Mouse (Mus musculus): Measurements from ENCODE around the gene Pigr. TPM values are rescaled to one million over a fixed set of nuclear protein-coding genes. Genes with fewer than 3 reads are reported as not detected.
A peak's percentile ranks its signal among the peaks of the same experiment; 100 is the strongest.

The Pigr gene
- total RNA-seq, 2 experiments from 2014 or later: 0.08 TPM; not detected in 1

DNA sequence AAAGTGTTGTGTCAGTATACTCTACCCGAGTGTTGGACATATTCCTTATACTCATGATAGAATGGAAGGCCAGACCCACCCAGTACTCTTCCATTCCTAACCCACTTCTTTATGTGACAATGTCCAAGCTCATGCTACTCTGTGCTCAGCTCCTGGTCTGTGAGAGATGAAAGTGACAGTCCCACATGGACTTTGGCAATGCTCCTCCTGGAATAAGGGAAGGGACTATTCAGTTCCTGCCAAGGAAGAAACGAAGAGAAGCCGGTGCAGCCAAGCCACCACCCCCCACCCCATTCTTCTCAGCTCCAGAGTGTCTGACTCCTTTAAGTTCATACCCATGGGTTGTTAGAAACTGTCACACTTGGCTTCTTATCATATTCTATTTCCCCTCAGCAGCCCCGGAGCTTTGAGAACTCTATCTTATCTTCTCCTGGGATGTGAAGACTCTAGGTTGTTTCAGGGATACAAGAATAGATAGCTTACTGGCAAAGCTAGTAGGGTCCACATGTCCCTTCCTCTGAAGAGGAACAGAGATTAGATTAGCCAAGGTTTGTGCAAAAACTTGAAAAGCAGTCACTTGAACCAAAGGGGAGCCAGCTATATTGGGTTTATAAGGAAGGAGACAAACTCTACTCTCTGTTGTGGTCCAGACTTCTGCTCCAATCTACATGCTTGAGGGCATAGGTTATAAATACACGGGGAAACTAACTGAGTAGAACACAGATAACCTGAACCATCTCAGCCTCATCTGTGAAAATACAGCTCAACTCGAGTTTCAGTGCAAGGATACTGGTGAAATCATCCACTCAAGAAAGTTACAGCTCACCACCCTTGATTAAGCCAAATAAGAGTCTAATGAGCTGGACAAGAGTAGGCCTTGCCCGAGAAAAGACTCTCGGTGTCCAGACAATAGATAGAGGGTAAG lies 3.7 kb downstream of the Pigr start:
- no peak for DNase-seq (ENCODE audit: low spot score in 2 of 2)

DNA sequence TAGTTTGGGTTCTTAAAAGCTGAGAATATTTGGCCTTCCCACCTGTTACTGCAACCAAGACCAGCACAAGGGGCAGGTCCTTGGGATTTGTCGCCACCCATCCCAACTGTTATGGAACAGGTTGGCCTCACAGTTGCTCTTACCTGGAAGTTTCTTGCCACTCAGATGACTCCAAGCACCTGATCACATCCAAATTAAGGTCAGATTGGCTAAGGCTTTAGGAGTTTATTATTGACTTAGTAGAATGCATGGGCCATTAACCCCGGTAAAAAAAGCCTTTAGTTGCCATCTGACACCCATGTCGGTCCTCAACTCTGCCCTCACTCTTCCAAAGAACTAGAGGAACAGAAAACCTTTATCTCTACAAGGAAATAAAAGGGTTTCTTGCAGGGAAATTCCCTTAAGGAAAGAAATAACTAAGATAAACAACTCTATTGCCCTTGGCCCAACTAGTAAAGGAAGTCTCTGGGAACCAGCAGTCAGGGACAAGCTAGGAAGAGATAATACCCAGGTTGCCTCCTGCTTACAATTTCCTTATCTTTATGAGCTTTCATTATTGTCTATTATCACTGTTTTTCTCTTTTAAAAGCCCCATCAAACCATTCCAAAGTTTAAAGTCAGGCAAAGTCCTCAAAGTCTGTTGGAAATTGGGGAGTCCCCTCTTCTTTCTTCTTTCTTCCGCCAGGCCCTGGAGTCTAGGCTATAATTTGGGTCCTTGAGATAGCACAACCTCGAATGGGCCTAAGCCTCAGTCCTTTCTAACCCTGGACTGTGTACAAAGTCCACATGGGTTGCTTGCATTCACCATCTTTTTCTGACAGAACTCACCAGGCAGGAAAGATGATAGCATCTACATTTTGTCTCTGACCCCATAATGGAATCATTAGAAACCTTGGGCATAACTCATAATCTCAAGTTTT lies 6.0 kb downstream of the Pigr start:
- DNase-seq (ENCODE audit: low spot score in 2 of 2): no peak

DNA sequence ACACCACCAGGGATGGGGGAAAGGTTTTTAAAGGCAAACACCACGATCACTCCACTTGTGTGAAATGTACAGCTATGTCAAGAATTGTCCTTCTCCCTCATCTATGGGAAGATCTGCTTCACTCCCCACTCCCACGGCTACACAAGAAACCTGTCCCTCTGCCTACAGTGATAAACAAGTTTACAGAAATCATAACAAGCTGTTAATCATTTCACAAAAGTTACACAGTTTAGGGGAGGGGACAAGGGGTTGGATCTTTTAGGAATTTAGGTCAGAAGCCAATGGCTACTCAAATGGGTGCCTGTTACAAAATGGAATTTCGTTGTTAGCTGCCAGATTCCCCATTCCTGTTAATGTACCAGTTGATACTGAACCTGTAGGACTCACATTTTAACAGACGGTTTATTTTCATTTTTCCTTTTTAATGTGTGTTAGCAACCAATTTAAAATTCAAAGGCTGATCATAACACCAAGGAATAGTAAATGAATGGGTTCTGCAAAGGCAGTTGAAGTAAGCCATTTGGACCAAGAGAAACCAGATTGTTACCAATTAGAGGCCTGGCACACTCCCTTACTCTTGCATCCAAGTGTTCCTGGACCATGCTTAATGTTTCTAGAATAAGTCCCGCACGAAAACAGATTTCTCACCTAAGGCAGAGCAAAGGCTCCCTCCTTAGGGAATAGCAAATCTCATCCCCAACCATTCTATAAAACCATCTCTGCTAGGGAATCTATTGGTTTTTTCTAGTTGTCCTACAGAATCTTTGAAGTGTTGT lies 8.9 kb downstream of the Pigr start:
- no peak for DNase-seq (ENCODE audit: low spot score in 2 of 2)

DNA sequence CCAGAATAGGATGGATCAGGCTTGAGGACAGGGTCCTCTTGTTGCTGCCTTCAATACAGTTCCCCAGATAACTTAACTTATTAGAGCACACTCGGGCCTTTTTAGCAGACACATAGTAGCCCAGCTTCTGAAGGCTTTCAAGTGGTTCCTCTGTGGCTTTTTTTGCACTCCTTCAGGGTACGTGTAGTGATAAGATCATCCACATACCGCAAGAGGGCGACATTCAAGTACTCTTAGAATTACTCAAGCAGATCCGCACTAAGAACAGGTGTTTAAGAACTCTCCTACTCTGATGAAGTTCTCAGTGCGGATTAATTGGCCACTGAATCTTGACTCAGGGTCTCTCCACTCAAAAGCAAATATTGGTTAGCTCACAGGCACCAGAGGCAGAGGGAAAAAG lies 11.8 kb downstream of the Pigr start:
- no peak for DNase-seq (ENCODE audit: low spot score in 2 of 2)

DNA sequence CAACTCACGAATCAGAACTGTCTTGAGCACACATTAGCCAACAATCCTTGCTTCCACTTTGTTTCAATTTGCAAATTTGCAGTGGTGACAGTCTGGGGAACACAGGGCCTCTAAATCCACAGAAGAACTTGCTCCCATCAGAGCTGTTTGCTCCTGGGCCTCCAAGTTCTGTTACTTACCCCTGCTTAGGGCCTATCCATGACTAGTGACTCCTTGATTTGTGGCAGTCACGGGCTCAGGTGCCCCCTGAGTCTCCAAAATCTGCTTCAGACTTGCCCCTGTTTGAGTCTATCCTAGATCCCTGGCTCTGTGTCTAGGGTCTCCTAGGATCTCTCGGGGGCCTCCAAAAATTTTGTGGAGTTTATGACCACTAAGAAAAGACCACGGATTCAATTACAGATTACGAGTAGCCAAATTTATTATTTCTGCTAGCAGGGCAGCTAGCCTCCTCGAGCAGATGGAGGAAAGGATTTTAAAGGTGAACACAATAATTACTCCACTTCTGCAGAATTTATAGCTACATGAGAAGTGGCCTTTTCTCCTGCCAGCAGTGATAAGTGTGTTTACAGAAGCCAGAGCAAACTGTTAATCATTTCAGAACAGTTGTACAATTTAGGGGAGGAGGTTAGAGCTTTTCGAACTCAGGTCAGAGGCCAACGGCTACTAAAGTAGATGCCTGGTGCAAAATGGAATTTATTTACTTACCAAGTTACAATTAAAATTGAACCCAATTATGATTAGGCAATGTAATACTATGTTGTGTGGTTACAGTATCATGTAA lies 14.3 kb downstream of the Pigr start:
- no peak for DNase-seq (ENCODE audit: low spot score in 2 of 2)

DNA sequence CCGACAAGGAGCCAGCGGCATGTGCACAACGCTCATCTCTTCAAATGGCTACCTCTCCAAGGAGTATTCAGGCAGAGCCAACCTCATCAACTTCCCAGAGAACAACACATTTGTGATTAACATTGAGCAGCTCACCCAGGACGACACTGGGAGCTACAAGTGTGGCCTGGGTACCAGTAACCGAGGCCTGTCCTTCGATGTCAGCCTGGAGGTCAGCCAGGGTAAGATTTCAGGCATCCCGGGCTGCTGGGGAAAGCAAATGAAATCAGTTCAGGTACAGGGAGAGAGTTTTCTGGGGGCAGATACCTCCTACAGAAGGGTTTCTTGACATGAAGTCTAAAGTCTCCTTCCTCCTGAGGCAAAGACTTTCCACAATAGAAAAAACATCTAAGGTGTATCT lies 15.1 kb downstream of the Pigr start:
- DNase-seq (ENCODE audit: low spot score in 2 of 2): no peak

DNA sequence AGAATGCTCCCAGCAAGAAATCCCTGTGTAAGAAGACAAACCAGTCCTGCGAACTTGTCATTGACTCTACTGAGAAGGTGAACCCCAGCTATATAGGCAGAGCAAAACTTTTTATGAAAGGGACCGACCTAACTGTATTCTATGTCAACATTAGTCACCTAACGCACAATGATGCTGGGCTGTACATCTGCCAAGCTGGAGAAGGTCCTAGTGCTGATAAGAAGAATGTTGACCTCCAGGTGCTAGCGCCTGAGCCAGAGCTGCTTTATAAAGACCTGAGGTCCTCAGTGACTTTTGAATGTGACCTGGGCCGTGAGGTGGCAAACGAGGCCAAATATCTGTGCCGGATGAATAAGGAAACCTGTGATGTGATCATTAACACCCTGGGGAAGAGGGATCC lies 18.0 kb downstream of the Pigr start:
- DNase-seq (ENCODE audit: low spot score in 2 of 2): no peak

DNA sequence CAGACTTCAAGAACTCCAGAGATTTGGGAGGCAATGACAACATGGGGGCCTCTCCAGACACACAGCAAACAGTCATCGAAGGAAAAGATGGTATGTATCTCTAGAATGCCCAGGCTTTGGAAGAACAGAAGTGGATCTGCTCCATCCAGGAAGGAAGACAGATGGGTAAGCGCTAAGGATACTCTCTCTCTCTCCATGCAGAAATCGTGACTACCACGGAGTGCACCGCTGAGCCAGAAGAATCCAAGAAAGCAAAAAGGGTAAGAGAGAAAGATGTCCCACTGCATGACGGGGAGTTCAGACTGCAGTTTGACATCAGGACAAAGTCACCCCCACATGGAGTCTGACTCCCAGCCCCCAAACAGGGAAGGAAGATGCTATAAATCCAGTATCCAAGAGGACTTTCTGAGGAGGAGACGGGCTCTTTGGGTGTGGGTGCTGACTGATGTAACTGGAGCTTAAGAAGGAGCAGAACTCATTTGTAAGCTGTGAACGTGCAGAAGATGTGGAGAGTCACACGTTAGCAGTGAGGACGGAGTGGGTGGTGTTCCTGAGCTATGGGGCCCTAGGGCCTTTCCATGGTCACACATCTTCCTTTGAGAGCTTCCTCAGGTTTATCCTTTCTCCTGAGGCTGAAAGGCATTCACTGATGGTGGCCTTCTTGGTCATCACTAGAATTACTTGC lies 23.2 kb downstream of the Pigr start:
- DNase-seq (ENCODE audit: low spot score in 2 of 2): no peak

DNA sequence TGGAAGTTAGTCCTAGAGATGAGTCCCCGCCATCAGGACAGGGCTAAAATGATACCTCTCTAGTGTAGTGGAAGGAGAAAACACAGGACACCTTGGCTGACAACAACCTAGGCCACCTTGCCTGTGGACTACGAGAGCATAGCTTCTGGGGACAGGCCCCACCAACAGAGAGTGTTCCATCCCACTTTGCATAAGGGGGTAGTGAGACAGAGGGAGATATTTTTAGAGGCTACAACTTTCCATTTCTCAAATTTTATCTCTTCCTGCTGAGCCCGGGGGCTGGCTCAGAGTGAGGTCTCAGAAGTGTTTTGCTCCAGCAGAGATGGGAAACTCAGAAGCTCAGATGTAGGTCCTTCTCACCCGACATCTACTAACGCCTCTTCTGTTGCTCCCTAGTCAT lies 23.9 kb downstream of the Pigr start:
- no peak for DNase-seq (ENCODE audit: low spot score in 2 of 2)

DNA sequence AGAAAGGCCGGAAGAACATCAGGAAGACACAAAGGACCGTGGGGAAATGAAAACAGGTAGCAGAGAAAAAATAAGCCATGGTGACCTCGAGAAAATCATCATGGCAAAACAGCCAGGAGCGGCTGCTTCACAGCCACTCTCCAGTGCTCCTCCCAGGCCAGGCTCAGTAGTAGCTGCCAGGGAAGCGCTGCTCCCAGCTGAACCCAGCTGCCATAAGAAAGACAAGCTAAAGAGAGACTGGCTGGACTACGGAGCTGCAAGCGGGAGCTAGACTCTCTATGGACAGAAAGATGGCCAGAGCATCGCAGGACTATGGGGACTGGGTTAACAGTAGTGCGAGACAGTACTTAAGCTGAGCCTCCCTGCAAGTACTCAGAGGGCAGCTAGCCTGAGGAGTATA lies 28.3 kb downstream of the Pigr start:
- no peak for DNase-seq (ENCODE audit: low spot score in 2 of 2)

DNA sequence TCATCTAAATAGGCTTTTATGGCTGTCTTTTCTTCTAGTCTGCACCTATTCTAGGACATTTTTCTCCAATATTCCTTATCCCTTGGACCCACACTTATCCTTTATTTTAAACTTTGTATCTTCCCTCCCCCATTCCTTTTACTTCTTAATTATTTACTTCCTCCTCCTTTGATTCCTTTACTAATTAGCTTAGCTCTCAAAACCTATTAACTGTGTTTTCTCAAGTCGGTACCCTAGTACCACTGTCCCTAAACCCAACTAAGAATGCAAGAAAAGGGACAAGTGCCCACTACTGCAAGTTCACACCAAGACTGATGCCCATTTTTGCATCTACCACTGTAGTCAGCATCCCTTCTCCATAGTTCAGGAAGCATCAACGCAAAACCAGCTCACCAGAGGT lies 29.2 kb downstream of the Pigr start:
- DNase-seq (ENCODE audit: low spot score in 2 of 2): no peak

DNA sequence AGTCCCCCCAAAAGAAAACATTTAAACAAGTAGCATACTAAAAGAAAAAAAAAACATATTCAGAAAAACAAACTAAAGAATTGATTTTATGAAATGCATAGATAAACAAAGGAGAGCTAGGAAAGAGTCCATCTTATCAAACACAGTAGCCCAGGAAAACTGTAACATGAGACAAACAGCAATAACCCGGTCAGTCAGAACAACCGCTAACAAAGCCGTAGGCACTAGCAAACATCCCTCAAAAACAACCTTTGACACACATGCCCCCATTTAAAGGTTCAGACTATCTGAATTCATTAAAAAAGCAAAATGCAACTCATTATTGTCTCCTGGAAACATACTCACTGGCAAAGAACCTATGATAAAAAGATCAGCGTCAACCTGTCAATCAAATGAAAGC lies 31.0 kb downstream of the Pigr start:
- no peak for DNase-seq (ENCODE audit: low spot score in 2 of 2)

DNA sequence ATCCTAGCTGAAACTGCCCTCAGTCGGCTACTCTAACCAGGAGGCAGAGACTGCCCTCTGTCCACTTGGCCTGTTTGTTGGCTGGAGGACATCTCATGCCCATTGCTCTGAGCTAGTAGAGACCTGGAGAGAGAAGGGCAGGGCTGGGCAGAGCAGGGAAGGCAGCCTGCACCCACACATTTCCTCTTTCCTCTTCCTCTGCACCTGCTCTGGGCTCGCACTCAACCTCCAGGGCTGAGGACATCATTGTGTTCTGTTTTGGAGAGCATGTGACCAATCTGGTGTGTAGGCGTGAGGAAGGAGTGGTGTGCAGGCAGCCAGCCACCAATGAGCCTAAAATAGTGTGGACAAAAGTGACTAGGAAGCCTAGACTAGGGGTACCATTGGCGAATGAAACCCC lies 37.8 kb downstream of the Pigr start:
- DNase-seq (ENCODE audit: low spot score in 2 of 2): no peak

DNA sequence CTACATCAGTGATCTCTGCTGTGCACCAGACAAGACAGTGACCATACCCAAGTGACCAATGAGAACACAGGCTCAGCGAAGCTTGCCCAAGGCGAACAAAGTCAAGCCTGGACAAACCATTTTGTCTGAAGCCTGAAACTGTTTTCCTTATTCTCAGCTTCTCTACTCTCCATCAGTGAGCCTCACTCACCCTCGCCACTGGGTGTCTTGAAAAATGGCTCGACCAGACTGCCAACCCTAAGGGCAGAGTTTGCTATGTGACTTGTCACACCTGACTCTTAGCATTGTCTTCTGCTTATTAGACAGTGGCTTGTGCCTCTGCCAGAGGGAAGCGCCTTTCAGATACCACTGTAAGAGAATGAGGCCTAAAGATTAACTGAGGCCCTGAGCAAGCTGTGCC lies 38.3 kb downstream of the Pigr start:
- no peak for DNase-seq (ENCODE audit: low spot score in 2 of 2)

DNA sequence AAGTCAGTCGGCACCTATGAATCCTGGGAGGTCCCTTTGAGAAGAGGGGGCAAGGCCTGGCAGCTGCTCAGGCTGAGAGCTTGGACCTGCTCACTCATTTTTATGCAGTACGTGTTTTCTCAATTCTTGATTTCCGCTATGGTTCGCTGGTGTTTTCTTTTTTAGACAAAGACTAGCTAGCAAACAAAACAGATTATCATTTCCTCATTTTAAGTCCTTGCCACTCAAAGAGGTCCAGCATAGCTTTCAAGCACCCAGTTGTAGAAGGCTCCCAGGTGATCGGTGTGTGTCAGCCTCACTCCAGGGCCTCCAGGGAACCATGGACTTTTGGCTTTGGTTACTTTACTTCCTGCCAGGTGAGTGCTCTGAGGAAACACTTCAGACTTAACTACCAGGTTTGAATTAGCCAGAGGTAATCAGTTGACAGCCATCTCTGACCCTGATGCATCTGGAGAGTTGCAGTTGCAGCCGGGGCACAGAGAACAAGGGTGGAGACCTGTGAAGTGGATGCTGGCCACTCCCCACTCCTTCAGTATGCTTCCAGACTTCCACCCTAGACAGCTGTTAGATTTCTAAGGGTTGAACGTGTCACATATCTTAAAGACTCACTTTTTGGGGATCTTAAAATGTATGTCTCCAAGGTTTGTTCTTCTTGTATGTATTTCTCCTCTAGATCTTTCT lies 39.2 kb downstream of the Pigr start, which contains the start of gene Fcmr:
Gene Fcmr, plus strand, starts transcription at position 129 of the 681 bp plus-strand sequence.
- no peak for DNase-seq (ENCODE audit: low spot score in 2 of 2)

DNA sequence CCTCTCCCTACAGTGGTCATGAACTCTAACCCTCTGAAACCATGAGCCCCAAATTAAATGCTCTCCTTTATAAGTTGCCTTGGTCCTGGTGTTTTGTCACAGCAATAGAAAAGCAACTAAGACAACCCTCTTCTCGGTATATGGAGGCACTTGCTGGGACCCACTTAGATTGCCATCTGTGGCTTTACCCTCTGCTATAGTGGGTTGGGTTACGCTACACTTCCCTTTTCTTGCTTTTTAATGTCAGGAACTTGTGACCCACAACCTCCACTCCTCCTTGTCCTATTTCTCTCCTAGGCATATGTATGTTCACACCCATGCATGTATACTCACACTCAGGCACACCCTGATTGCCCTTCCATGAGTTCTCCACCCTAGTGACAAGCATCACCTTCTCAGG lies 46.4 kb downstream of the Pigr start:
- DNase-seq (ENCODE audit: low spot score in 2 of 2): no peak

DNA sequence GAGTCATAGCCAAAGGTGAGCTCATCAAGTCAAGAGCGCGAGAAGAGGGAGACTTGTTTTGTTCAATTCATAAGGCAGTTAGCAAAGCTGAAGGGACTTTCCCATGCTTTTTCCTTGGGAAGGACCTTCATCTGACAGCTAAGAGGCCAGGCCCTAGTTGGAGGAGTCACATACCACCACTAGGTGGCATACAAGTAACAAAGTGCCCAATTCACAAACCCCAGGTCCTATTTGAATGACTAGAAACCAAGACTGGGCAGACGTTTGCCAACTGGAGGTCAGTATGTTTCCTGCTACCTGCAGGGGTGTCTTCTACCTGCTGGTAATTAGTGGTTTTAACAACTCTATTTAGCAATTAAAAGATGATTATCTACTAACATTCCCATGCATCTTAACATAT lies 48.7 kb downstream of the Pigr start:
- peak in 1 of 2 experiments; percentile 15 for DNase-seq (ENCODE audit: low spot score in 2 of 2)

DNA sequence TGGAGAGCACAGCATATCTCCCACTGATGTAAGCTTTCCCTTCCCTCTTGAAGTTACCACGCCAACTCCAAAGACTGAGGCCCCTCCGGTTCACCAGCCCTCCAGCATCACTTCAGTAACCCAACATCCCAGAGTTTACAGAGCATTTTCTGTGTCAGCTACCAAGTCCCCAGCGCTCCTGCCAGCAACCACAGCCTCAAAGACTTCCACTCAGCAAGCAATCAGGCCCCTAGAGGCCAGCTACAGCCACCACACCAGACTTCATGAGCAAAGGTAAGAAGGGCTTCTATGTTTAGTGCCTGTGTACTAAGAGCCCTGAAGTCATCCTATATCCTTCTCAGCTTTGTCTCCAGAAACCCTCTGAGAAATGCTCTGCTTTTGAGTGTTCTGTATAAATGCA lies 49.4 kb downstream of the Pigr start:
- no peak for DNase-seq (ENCODE audit: low spot score in 2 of 2)

DNA sequence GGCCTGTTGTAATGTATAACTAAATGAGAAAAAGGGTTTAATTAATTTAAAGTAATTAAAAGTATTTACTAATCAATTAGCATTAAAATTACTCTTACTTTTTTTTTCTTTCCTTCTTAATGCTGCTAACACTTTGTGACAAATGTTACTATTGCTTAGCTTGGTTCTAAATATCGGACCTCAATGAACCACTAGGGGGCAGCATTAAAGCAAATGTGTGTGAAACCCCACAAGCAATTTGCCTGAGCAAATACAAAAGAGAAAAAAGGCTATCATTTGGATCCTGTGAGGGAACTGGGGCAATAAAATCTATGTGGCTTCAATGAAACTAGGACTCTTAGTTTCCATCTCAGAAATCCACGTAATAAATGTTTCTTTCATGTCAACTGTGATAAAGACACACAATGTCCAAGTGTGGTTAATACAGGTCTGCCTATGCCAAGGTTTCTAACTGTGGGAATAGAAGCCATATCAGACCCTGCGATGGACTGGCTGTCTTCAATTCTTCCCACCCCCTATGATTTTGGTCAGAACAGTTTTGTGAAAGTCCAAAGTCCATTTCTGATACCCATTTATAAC lies 50.5 kb downstream of the Pigr start:
- peak in 1 of 2 experiments; percentile 18 for DNase-seq (ENCODE audit: low spot score in 2 of 2)
